Mouse (Mus musculus) liver, postnatal 0 days (tissue): ENCODE measurements around the gene Zyx.

Source experiments
- CTCF ChIP-seq: sonication (generic); IDR thresholded peaks from 2 replicates; pipeline ENCODE4 v1.5.1; 2016; ENCODE audit warnings: antibody characterized with exemption, low read depth
- EP300 ChIP-seq: IDR thresholded peaks from 2 replicates; pipeline ENCODE4 v1.6.1; 2016; ENCODE audit warnings: antibody characterized with exemption, low read depth, mild to moderate bottlenecking

DNA sequence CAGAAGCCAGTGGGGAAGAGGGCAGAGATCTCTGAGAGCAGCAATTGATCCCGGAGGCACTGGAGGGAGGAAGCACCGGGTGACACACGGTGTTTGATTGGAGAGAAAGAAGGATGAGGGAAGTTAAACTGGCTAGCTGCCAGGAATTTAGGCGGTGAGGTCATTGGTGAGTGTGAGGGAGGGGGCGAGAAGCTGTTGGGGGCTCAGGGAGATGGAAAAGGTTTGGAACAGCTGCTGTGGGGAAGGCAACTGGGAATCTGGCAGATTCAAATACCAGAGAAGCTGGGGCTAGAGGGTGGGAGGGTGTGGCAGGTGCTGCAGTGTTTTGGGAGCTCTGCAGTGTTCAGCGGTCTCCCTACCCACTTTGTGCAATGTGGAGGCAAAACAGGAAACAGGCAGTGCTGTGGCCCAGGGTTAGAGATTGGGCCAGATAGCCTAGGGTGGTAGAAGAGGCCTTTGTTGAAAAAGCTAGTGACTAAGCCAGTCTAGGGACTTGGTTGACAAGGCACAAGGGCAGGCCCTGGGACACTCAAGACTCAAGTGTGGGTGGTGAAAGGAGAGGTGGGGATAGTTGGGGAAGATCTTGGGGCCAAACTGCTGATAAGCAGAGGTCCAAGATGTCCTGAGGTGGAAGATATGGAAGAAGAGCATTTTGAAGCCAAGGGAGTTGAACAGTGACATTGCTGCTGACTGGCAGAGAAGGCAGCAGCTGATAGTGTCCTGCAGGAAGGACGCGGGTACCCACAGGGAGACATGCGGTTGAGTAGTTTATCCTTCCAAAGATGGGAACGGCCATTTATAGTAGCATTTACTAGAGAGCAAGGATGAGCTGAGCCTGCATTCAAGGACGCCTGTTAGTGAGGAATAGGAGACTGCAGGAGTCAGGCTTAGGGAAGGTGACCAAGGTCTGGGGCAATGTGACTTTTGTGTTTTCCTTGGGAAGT is 4.9 kb downstream of the Zyx start:
- TF ChIP-seq EP300 (no peak), CTCF (no peak)
